Mouse (Mus musculus): ENCODE measurements around the gene Ccdc88c.

Ccdc88c gene

GRCm38 (mm10) chr12:100998564-100998962 lies 30.3 kb downstream of the Ccdc88c start:
- no peak for DNase-seq (ENCODE audit: extremely low spot score, low read depth, low spot score)

GRCm38 (mm10) chr12:100997830-100998563 lies 30.9 kb downstream of the Ccdc88c start:
- DNase-seq (ENCODE audit: extremely low spot score, low read depth, low spot score) = peak; percentile 88

- no peak for DNase-seq (ENCODE audit: extremely low spot score, low read depth, low spot score)
Observed at GRCm38 (mm10) chr12:100996378-100996898, 32.4 kb downstream of the Ccdc88c start.

GRCm38 (mm10) chr12:100995607-100996377 lies 33.1 kb downstream of the Ccdc88c start:
- DNase-seq (ENCODE audit: extremely low spot score, low read depth, low spot score) = no peak

- DNase-seq (ENCODE audit: extremely low spot score, low read depth, low spot score) = no peak
Observed at GRCm38 (mm10) chr12:100994140-100995015, 34.5 kb downstream of the Ccdc88c start.

- DNase-seq (ENCODE audit: extremely low spot score, low read depth, low spot score) = no peak
Observed at GRCm38 (mm10) chr12:100993146-100993545, 35.7 kb downstream of the Ccdc88c start.

- DNase-seq (ENCODE audit: extremely low spot score, low read depth, low spot score) = no peak
Observed at GRCm38 (mm10) chr12:100992505-100992904, 36.4 kb downstream of the Ccdc88c start.

GRCm38 (mm10) chr12:100991119-100991518 lies 37.7 kb downstream of the Ccdc88c start:
- DNase-seq (ENCODE audit: extremely low spot score, low read depth, low spot score) = no peak

GRCm38 (mm10) chr12:100990291-100990690 lies 38.6 kb downstream of the Ccdc88c start:
- DNase-seq (ENCODE audit: extremely low spot score, low read depth, low spot score) = no peak

- no peak for DNase-seq (ENCODE audit: extremely low spot score, low read depth, low spot score)
Observed at GRCm38 (mm10) chr12:100989780-100990288, 39.0 kb downstream of the Ccdc88c start.

- no peak for DNase-seq (ENCODE audit: extremely low spot score, low read depth, low spot score)
Observed at GRCm38 (mm10) chr12:100988324-100989130, 40.3 kb downstream of the Ccdc88c start.

GRCm38 (mm10) chr12:100986423-100986822 lies 42.4 kb downstream of the Ccdc88c start:
- no peak for DNase-seq (ENCODE audit: extremely low spot score, low read depth, low spot score)

- no peak for DNase-seq (ENCODE audit: extremely low spot score, low read depth, low spot score)
Observed at GRCm38 (mm10) chr12:100985793-100986157, 43.1 kb downstream of the Ccdc88c start.

- no peak for DNase-seq (ENCODE audit: extremely low spot score, low read depth, low spot score)
Observed at GRCm38 (mm10) chr12:100985050-100985792, 43.6 kb downstream of the Ccdc88c start.

- DNase-seq (ENCODE audit: extremely low spot score, low read depth, low spot score) = no peak
Observed at GRCm38 (mm10) chr12:100983565-100983964, 45.3 kb downstream of the Ccdc88c start.

GRCm38 (mm10) chr12:100982217-100982616 lies 46.6 kb downstream of the Ccdc88c start:
- no peak for DNase-seq (ENCODE audit: extremely low spot score, low read depth, low spot score)

GRCm38 (mm10) chr12:100980551-100981008 lies 48.3 kb downstream of the Ccdc88c start:
- no peak for DNase-seq (ENCODE audit: extremely low spot score, low read depth, low spot score)

- DNase-seq (ENCODE audit: extremely low spot score, low read depth, low spot score) = no peak
Observed at GRCm38 (mm10) chr12:100979616-100980015, 49.2 kb downstream of the Ccdc88c start.
